10 mouse cellular contexts compared by ENCODE assay signal in the genomic region with DNA sequence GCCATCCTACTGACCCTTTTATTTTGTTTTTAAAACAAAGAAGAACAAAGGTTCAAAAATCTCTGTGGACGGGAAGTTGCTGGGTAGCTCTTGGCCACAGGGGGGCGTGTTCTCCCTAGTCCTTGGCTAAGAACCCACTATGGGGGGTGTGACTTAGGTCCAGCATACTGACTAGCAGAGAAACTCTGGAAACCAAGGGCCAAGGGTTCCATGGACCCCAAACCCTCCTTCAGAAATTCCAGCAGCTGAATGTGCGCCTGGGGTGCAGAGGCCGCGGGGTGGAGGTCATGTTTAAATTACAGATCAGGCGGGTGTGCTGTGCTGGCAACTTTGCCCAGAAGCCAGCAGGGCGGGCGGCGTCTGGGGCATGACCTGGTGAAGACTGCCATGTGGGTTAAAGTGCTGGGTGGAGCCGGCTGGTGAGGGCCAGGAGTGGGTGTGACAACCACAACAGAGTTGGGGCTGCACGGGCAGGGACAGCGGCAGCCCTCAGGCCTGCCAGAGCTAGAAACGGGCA. TPM values are rescaled to one million over a fixed set of nuclear protein-coding genes. Genes with fewer than 3 reads are reported as not detected.
DNase-seq lines count a peak whose midpoint lies in the region; ATAC-seq and TF ChIP-seq lines count a peak whose summit lies in the region.
"Had no signal": no experiment of that assay in that cellular context is flagged by ENCODE, and none has a peak within 500 bp of the region (broad histone marks: within the 10 kb centered on the region; RNA-seq: fewer than 3 reads in every experiment).

No protein-coding gene starts in this region.

- no peak overlapping the region; the same call in 1 of the 2 replicates for H3K27ac ChIP-seq in heart, adult 2 months
- no peak overlapping the region for H3K27ac ChIP-seq in heart, postnatal 0 days (ENCODE audit: low read depth)
- H3K27ac ChIP-seq: embryonic facial prominence, embryonic 12.5 days; midbrain, embryonic 12.5 days had no signal

- 0 out of 2 replicates have a peak, but pooled peaks have one; percentile 15 for ATAC-seq in heart, postnatal 0 days (ENCODE audit: insufficient read depth, low read depth)

- peaks cover 1% of the 10 kb centered on the region; the same call in 1 of the 2 replicates for H3K4me1 ChIP-seq in heart, adult 2 months (ENCODE audit: control insufficient read depth, insufficient read depth, low read length)
- peaks cover 22% of the 10 kb centered on the region for H3K4me1 ChIP-seq in heart, postnatal 0 days (ENCODE audit: control insufficient read depth, insufficient read depth)

- no peaks in the 10 kb centered on the region for H3K79me2 ChIP-seq in heart, adult 2 months (replicated peaks; ENCODE audit: control insufficient read depth, insufficient read depth, low read length)

- H3K9me3 ChIP-seq in heart, postnatal 0 days (replicated peaks; ENCODE audit: control insufficient read depth, low read length): no peaks in the 10 kb centered on the region
- H3K9me3 ChIP-seq: embryonic facial prominence, embryonic 12.5 days; midbrain, embryonic 12.5 days had no signal

- H3K9ac ChIP-seq in heart, adult 2 months (ENCODE audit: low read depth, low read length): no peak overlapping the region
- H3K9ac ChIP-seq in heart, postnatal 0 days (replicated peaks; ENCODE audit: low read depth, low read length): no peak overlapping the region
- H3K9ac ChIP-seq: embryonic facial prominence, embryonic 12.5 days; midbrain, embryonic 12.5 days had no signal

- intact Hi-C loops in heart, adult 2 months (cut with DNase I): loop anchor here (1.0 kb wide), 1 partner anchor 60 kb away; no protein-coding TSS in a partner anchor
- intact Hi-C loops in heart, postnatal 25 days (cut with DNase I): loop anchor here (5.0 kb wide), 1 partner anchor 61 kb away; no protein-coding TSS in a partner anchor

- H3K36me3 ChIP-seq in heart, adult 2 months (ENCODE audit: control insufficient read depth, insufficient read depth, low read length): no peaks in the 10 kb centered on the region
- no peaks in the 10 kb centered on the region for H3K36me3 ChIP-seq in heart, postnatal 0 days (replicated peaks; ENCODE audit: control insufficient read depth, insufficient read depth, low read length)
- H3K36me3 ChIP-seq: embryonic facial prominence, embryonic 12.5 days; midbrain, embryonic 12.5 days had no signal

- 0 out of 2 replicates have a peak, but pooled peaks have one; percentile 55 for TF ChIP-seq EP300 in heart, adult 2 months (IDR thresholded peaks at IDR 0.05; ENCODE audit: insufficient read depth, low read depth, low read length)
- TF ChIP-seq EP300 in heart, postnatal 0 days (IDR thresholded peaks at IDR 0.05; ENCODE audit: low read depth): no peak

- H3K4me3 ChIP-seq in heart, adult 2 months: no peak overlapping the region
- H3K4me3 ChIP-seq in heart, postnatal 0 days (ENCODE audit: low read depth, low read length): no peak overlapping the region
- H3K4me3 ChIP-seq: embryonic facial prominence, embryonic 12.5 days; midbrain, embryonic 12.5 days had no signal

- no peak overlapping the region for H3K4me2 ChIP-seq in heart, postnatal 0 days (ENCODE audit: low read depth, low read length)
- H3K4me2 ChIP-seq: embryonic facial prominence, embryonic 12.5 days; midbrain, embryonic 12.5 days had no signal

- H3K27me3 ChIP-seq in heart, adult 2 months (ENCODE audit: control insufficient read depth, insufficient read depth, low read length): no peaks in the 10 kb centered on the region
- H3K27me3 ChIP-seq in heart, postnatal 0 days (ENCODE audit: control insufficient read depth, insufficient read depth, low read length): no peaks in the 10 kb centered on the region
- H3K27me3 ChIP-seq: embryonic facial prominence, embryonic 12.5 days had no signal

- WGBS in heart, adult 2 months: 47% methylated on average over 13 of the region's 13 CpGs
- 56% methylated on average over 13 of the region's 13 CpGs for WGBS in heart, postnatal 0 days

- no peak for TF ChIP-seq POLR2A in heart, adult 2 months (IDR thresholded peaks at IDR 0.05; ENCODE audit: insufficient read depth, low read depth, low read length)

- peak; percentile 75 for TF ChIP-seq CTCF in heart, adult 2 months (IDR thresholded peaks at IDR 0.05)
- peak; percentile 59 for TF ChIP-seq CTCF in heart, postnatal 0 days (IDR thresholded peaks at IDR 0.05; ENCODE audit: low read depth)

- DNase-seq in heart, adult 2 months: peak; percentile 53 to 67
- no peak for DNase-seq in heart, postnatal 25 days (ENCODE audit: low spot score)
- peak; percentile 61 to 71 for DNase-seq in CD8-positive naive resting alpha-beta T cell, adult 2 months (ENCODE audit: low read depth in 2 of 2, low spot score in 2 of 2)
- peak; percentile 79 to 86 for DNase-seq in adrenal gland, postnatal 36 days
- peak; percentile 49 for DNase-seq in heart, postnatal 0 days (ENCODE audit: low spot score)
- DNase-seq in liver: peak; percentile 85
- DNase-seq in ovary, postnatal 14 days (ENCODE audit: low spot score): peak; percentile 48
- DNase-seq in urinary bladder, postnatal 36 days (ENCODE audit: low spot score in 2 of 2): peak; percentile 70 to 86

RNA-seq across cellular contexts. Expression of a gene that starts 29.9 kb away (rescaled TPM):
- total RNA-seq in heart, adult 2 months (2021): 10 to 100 TPM; 10.5 to 11.4 TPM
- 10.5 and 12.3 TPM in 2 replicates for polyA plus RNA-seq in heart, adult 2 months (2012; rRNA removed)
- total RNA-seq in heart, postnatal 25 days (2021): 10 to 100 TPM; 11.0 to 12.7 TPM
- total RNA-seq in adrenal gland, postnatal 36 days (2021): 10 to 100 TPM; 47.3 to 57.2 TPM
- 17.5 and 24.2 TPM in 2 replicates for total RNA-seq in heart, postnatal 0 days (2014; rRNA removed; ENCODE audit: low replicate concordance)
- polyA plus RNA-seq in heart, postnatal 0 days (2015; fragmentation: Nextera tagmentation; extraction: Ambion mirVana): 10.5 and 11.7 TPM in 2 replicates

RNA-seq across cellular contexts. Expression of a gene that starts 41.6 kb away (rescaled TPM):
- 1,000 to 10,000 TPM; 1,877 to 2,293 TPM for total RNA-seq in heart, adult 2 months (2021)
- 1,651 and 1,954 TPM in 2 replicates for polyA plus RNA-seq in heart, adult 2 months (2012; rRNA removed)
- 1,000 to 10,000 TPM; 1,585 to 1,668 TPM for total RNA-seq in heart, postnatal 25 days (2021)
- total RNA-seq in adrenal gland, postnatal 36 days (2021): 100 to 1,000 TPM; 148 to 188 TPM
- total RNA-seq in heart, postnatal 0 days (2014; rRNA removed; ENCODE audit: low replicate concordance): 3,422 and 3,660 TPM in 2 replicates
- polyA plus RNA-seq in heart, postnatal 0 days (2015; fragmentation: Nextera tagmentation; extraction: Ambion mirVana): 2,757 and 2,826 TPM in 2 replicates

Comparison
In these comparisons a context has a peak if more than half of its experiments do, and no peak if none do; other contexts are left out.
1. RNA of a gene that starts 41.6 kb away (total RNA-seq): 3,422 to 3,660 TPM in heart, postnatal 0 days, 1,877 to 2,293 TPM in heart, adult 2 months and 1,585 to 1,668 TPM in heart, postnatal 25 days; 148 to 188 TPM in adrenal gland, postnatal 36 days; every median in the first group is over 4 times any median in the second.